Mouse (Mus musculus) testis, postnatal 14 days (tissue): Measurements from ENCODE around the gene Mtmr14.

Source experiments
- DNase-seq: peaks from one replicate; pipeline ENCODE4 v3.0.0; 2021; ENCODE audit warnings: low spot score

The Mtmr14 gene

GRCm38 (mm10) chr6:113237542-113238270 is at the start of gene Mtmr14:
Gene Mtmr14 (plus strand): TSS chr6:113237843.
- DNase-seq, result peak; percentile 98

GRCm38 (mm10) chr6:113193765-113194460 is 43.7 kb upstream of the Mtmr14 start:
- DNase-seq, result peak; percentile 54

GRCm38 (mm10) chr6:113194517-113194840 is 43.2 kb upstream of the Mtmr14 start:
- DNase-seq, result no peak

- no peak for DNase-seq
Observed at GRCm38 (mm10) chr6:113194841-113195595, 42.6 kb upstream of the Mtmr14 start, which contains the start of gene Lhfpl4. Gene Lhfpl4 (minus strand): TSS chr6:113195384.

GRCm38 (mm10) chr6:113195596-113195992 is 42.0 kb upstream of the Mtmr14 start:
- DNase-seq, result no peak

GRCm38 (mm10) chr6:113216280-113216679 is 21.4 kb upstream of the Mtmr14 start:
- DNase-seq, result no peak

- peak; percentile 53 for DNase-seq
Observed at GRCm38 (mm10) chr6:113225798-113226197, 11.8 kb upstream of the Mtmr14 start.

- DNase-seq, result no peak
Observed at GRCm38 (mm10) chr6:113226705-113227104, 10.9 kb upstream of the Mtmr14 start.

GRCm38 (mm10) chr6:113235141-113235540 is 2.5 kb upstream of the Mtmr14 start:
- no peak for DNase-seq

GRCm38 (mm10) chr6:113238442-113238841 is 799 bp downstream of the Mtmr14 start:
- DNase-seq, result no peak

- no peak for DNase-seq
Observed at GRCm38 (mm10) chr6:113242753-113243152, 5.1 kb downstream of the Mtmr14 start.

GRCm38 (mm10) chr6:113245585-113245984 is 7.9 kb downstream of the Mtmr14 start:
- no peak for DNase-seq

- no peak for DNase-seq
Observed at GRCm38 (mm10) chr6:113250786-113251185, 13.1 kb downstream of the Mtmr14 start.

GRCm38 (mm10) chr6:113251921-113252320 is 14.3 kb downstream of the Mtmr14 start:
- DNase-seq, result no peak

- no peak for DNase-seq
Observed at GRCm38 (mm10) chr6:113254899-113255298, 17.3 kb downstream of the Mtmr14 start.

GRCm38 (mm10) chr6:113261174-113261858 is 23.7 kb downstream of the Mtmr14 start:
- no peak for DNase-seq

- no peak for DNase-seq
Observed at GRCm38 (mm10) chr6:113263531-113263930, 25.9 kb downstream of the Mtmr14 start.

- no peak for DNase-seq
Observed at GRCm38 (mm10) chr6:113264429-113264828, 26.8 kb downstream of the Mtmr14 start.

- DNase-seq, result peak; percentile 22
Observed at GRCm38 (mm10) chr6:113266996-113267655, 29.5 kb downstream of the Mtmr14 start.

- no peak for DNase-seq
Observed at GRCm38 (mm10) chr6:113267988-113268387, 30.3 kb downstream of the Mtmr14 start.

GRCm38 (mm10) chr6:113272365-113272764 is 34.7 kb downstream of the Mtmr14 start:
- DNase-seq, result no peak

- no peak for DNase-seq
Observed at GRCm38 (mm10) chr6:113276846-113277245, 39.2 kb downstream of the Mtmr14 start.
